Comparison of ENCODE assay signal across 25 mouse cellular contexts in the genomic region with DNA sequence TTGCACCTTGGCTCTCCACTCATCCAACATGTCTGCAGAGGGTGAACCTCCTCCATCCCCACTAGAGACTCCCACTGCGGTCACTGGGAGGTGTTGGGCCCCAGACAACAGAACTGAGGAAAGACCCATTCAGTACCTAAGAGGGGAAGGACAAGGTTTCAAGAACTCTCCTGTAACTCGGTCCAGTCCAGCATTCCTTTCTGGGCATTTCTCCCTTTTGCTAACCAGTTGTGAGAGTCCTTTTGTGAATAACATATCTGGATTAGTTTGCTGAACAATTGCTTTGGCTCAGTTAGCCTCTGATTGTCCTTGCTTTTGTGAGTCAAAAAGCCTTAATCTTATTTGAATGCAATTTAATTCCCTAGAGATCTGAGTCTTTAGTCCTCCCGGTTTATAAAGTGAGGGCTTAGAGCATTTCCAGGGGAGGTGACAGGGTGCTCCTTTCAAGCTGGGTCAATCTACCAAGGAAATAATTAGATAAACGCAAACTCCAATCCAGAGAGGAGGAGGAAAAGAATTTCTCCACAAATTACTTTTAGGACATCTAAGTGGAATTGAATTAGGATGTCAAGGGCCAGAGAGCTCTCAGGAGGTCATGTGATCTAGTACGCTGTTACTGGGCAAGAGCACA.
DNase-seq lines count a peak whose midpoint lies in the region; ATAC-seq and TF ChIP-seq lines count a peak whose summit lies in the region.
"Had no signal": no experiment of that assay in that cellular context is flagged by ENCODE, and none has a peak within 500 bp of the region (broad histone marks: within the 10 kb centered on the region; RNA-seq: fewer than 3 reads in every experiment).

No protein-coding gene starts in this region.

- DNase-seq in lung, postnatal 36 days = peak; percentile 7
- DNase-seq in lung, postnatal 10 days = no peak
- peak; percentile 34 for DNase-seq in midbrain, embryonic 14.5 days
- peak; percentile 51 for DNase-seq in brain, embryonic 14.5 days (ENCODE audit: low read depth)
- DNase-seq in yolk sac, embryonic 10.5 days (ENCODE audit: low spot score) = no peak
- DNase-seq: adrenal gland, adult 2 months; adrenal gland, postnatal 14 days; B cell, adult 2 months; cerebellum, adult 11-12 months; cerebellum, adult 8-10 months; cerebellum, postnatal 10 days; cerebellum, postnatal 36 days; forebrain, postnatal 0 days; gastrocnemius, adult 2 months; gastrocnemius, postnatal 14 days; heart, adult 11 months had no signal

- H3K27ac ChIP-seq in midbrain, embryonic 14.5 days (replicated peaks; ENCODE audit: low read depth, low read length) = no peak overlapping the region
- no peak overlapping the region for H3K27ac ChIP-seq in midbrain, embryonic 15.5 days
- H3K27ac ChIP-seq: embryonic facial prominence, embryonic 12.5 days; embryonic facial prominence, embryonic 15.5 days; gastrocnemius, adult 2 months; hindbrain, embryonic 12.5 days; hindbrain, embryonic 15.5 days had no signal

- no peaks in the 10 kb centered on the region for H3K9me3 ChIP-seq in midbrain, embryonic 14.5 days (ENCODE audit: control insufficient read depth, low read length)
- no peaks in the 10 kb centered on the region for H3K9me3 ChIP-seq in midbrain, embryonic 15.5 days
- H3K9me3 ChIP-seq: embryonic facial prominence, embryonic 12.5 days; embryonic facial prominence, embryonic 15.5 days; hindbrain, embryonic 12.5 days; hindbrain, embryonic 15.5 days had no signal

- H3K36me3 ChIP-seq in midbrain, embryonic 14.5 days (ENCODE audit: control insufficient read depth, insufficient read depth, low read length) = no peaks in the 10 kb centered on the region
- H3K36me3 ChIP-seq in midbrain, embryonic 15.5 days (replicated peaks) = no peaks in the 10 kb centered on the region
- H3K36me3 ChIP-seq: embryonic facial prominence, embryonic 12.5 days; embryonic facial prominence, embryonic 15.5 days; G1E; hindbrain, embryonic 12.5 days; hindbrain, embryonic 15.5 days had no signal

- ATAC-seq in midbrain, embryonic 14.5 days (ENCODE audit: low FRiP score, low TSS enrichment) = no peak
- ATAC-seq in midbrain, embryonic 15.5 days (replicated peaks) = no peak
- ATAC-seq: forebrain, embryonic 14.5 days; forebrain, postnatal 0 days had no signal

- no peak overlapping the region for H3K9ac ChIP-seq in midbrain, embryonic 14.5 days (replicated peaks; ENCODE audit: low read length)
- H3K9ac ChIP-seq in midbrain, embryonic 15.5 days = no peak overlapping the region
- H3K9ac ChIP-seq: embryonic facial prominence, embryonic 12.5 days; embryonic facial prominence, embryonic 15.5 days; forebrain, postnatal 0 days; hindbrain, embryonic 12.5 days; hindbrain, embryonic 15.5 days had no signal

- H3K4me2 ChIP-seq in midbrain, embryonic 14.5 days (ENCODE audit: low read length) = no peak overlapping the region
- H3K4me2 ChIP-seq in midbrain, embryonic 15.5 days = no peak overlapping the region
- H3K4me2 ChIP-seq: embryonic facial prominence, embryonic 12.5 days; embryonic facial prominence, embryonic 15.5 days; heart, embryonic 11.5 days; hindbrain, embryonic 12.5 days; hindbrain, embryonic 15.5 days had no signal

- 5% methylated on average over 5 of the region's 5 CpGs for WGBS in midbrain, embryonic 14.5 days
- 11% methylated on average over 5 of the region's 5 CpGs for WGBS in midbrain, embryonic 15.5 days

- TF ChIP-seq CTCF in brain, embryonic 14.5 days (IDR thresholded peaks at IDR 0.05; ENCODE audit: borderline replicate concordance, extremely low read depth, insufficient read depth, insufficient read length) = no peak

- no peak for TF ChIP-seq POLR2A in brain, embryonic 14.5 days (IDR thresholded peaks at IDR 0.05; ENCODE audit: borderline replicate concordance, extremely low read depth, insufficient read depth, insufficient read length, poor library complexity, severe bottlenecking)

- H3K4me3 ChIP-seq in midbrain, embryonic 14.5 days (replicated peaks; ENCODE audit: low read depth, low read length) = no peak overlapping the region
- no peak overlapping the region for H3K4me3 ChIP-seq in midbrain, embryonic 15.5 days
- H3K4me3 ChIP-seq: embryonic facial prominence, embryonic 12.5 days; embryonic facial prominence, embryonic 15.5 days; gastrocnemius, adult 2 months; hindbrain, embryonic 12.5 days; hindbrain, embryonic 15.5 days had no signal

- H3K27me3 ChIP-seq in midbrain, embryonic 14.5 days (ENCODE audit: control insufficient read depth, insufficient read depth, low read length) = no peaks in the 10 kb centered on the region
- H3K27me3 ChIP-seq in midbrain, embryonic 15.5 days (replicated peaks) = no peaks in the 10 kb centered on the region
- H3K27me3 ChIP-seq: CH12.LX; embryonic facial prominence, embryonic 12.5 days; embryonic facial prominence, embryonic 15.5 days; hindbrain, embryonic 12.5 days; hindbrain, embryonic 15.5 days had no signal

- no peaks in the 10 kb centered on the region; the same call in 1 of the 2 replicates for H3K4me1 ChIP-seq in midbrain, embryonic 14.5 days (ENCODE audit: control insufficient read depth, insufficient read depth, low read length)
- H3K4me1 ChIP-seq in midbrain, embryonic 15.5 days = no peaks in the 10 kb centered on the region
- H3K4me1 ChIP-seq: embryonic facial prominence, embryonic 12.5 days; embryonic facial prominence, embryonic 15.5 days; hindbrain, embryonic 12.5 days; hindbrain, embryonic 15.5 days had no signal

Comparison
In these comparisons a context has a peak if more than half of its experiments do, and no peak if none do; other contexts are left out.
1. DNase-seq: peak in lung, postnatal 36 days (single experiment), midbrain, embryonic 14.5 days (single experiment) and brain, embryonic 14.5 days (single experiment); none in lung, postnatal 10 days (single experiment) and yolk sac, embryonic 10.5 days (single experiment).